Mouse (Mus musculus) kidney, embryonic 14.5 days (tissue): ENCODE data around the gene Eaf2. TPM values are rescaled to one million over a fixed set of nuclear protein-coding genes. Genes with fewer than 3 reads are reported as not detected.
"Not testable (repeated sequence)": the region's sequence is repeated elsewhere in the genome, so short reads cannot be mapped to it uniquely, and the experiment has no call there.

Experiments used
- ATAC-seq: fragments of 200-750 bp; cut with Nextera tagmentation; 2 replicates; pipeline ENCODE4 v1.8.0; 2017; ENCODE audit warnings: moderate number of reproducible peaks, mild to moderate bottlenecking, moderate TSS enrichment, moderate library complexity; ENCODE audit not compliant: low FRiP score, low TSS enrichment
- H3K27ac ChIP-seq: fragments of 300-500 bp; sonication (generic); 2 replicates; pipeline ENCODE4 v1.5.1; 2014; ENCODE audit warnings: low read depth, mild to moderate bottlenecking, low read length, moderate library complexity, mixed read lengths
- H3K27me3 ChIP-seq: fragments of 300-500 bp; sonication (generic); 2 replicates; pipeline ENCODE4 v1.6.1; 2014; ENCODE audit warnings: mild to moderate bottlenecking, low read length; ENCODE audit not compliant: control insufficient read depth, insufficient read depth
- H3K36me3 ChIP-seq: fragments of 300-500 bp; sonication (generic); 2 replicates; pipeline ENCODE4 v1.6.1; 2014; ENCODE audit warnings: low read length, mixed read lengths; ENCODE audit not compliant: control insufficient read depth, insufficient read depth
- H3K4me1 ChIP-seq: fragments of 300-500 bp; sonication (generic); 2 replicates; pipeline ENCODE4 v1.6.1; 2014; ENCODE audit warnings: low read length, mixed read lengths; ENCODE audit not compliant: control insufficient read depth, insufficient read depth
- H3K4me2 ChIP-seq: fragments of 300-500 bp; sonication (generic); replicated peaks from 2 replicates; pipeline ENCODE4 v1.6.1; 2014; ENCODE audit warnings: low read depth, mild to moderate bottlenecking, low read length
- H3K4me3 ChIP-seq: fragments of 300-500 bp; sonication (generic); 2 replicates; pipeline ENCODE4 v1.5.1; 2014; ENCODE audit warnings: mild to moderate bottlenecking, low read length
- H3K9ac ChIP-seq: fragments of 300-500 bp; sonication (generic); 2 replicates; pipeline ENCODE4 v1.6.1; 2014; ENCODE audit warnings: low read depth, mild to moderate bottlenecking, low read length, moderate library complexity
- H3K9me3 ChIP-seq: fragments of 300-500 bp; sonication (generic); 2 replicates; pipeline ENCODE4 v1.6.1; 2016; ENCODE audit warnings: low read length; ENCODE audit not compliant: control insufficient read depth
- WGBS: fragments of 180-500 bp; shearing (Covaris S2); extraction: QIAGEN DNeasy Blood & Tissue Kit; methylation state at CpG from one replicate; pipeline ENCODE4 v1.1.7; 2014; 5-methylcytosine and 5-hydroxymethylcytosine counted together
- polyA plus RNA-seq: library from polyadenylated mRNA; unstranded; fragments of >200 nt; fragmentation: Nextera tagmentation; extraction: Ambion mirVana; gene quantifications from 2 replicates; pipeline ENCODE4 v1.2.1, GENCODE M21; 2014

The Eaf2 gene
- polyA plus RNA-seq, 1 experiment from 2014 or later, result 7.6 TPM

GRCm38 (mm10) chr16:36877316-36877715 is 2.5 kb upstream of the Eaf2 start:
- no peak for ATAC-seq
- WGBS, result 78% methylated on average over 5 of the region's 5 CpGs
- Histone ChIP-seq H3K9ac (no peak overlapping the region), H3K27ac (no peak overlapping the region), H3K4me2 (no peak overlapping the region), H3K4me3 (no peak overlapping the region), H3K36me3 (peaks cover 1% of the 10 kb centered on the region), H3K9me3 (no peaks in the 10 kb centered on the region), H3K4me1 (no peaks in the 10 kb centered on the region; the same call in 1 of the 2 replicates), H3K27me3 (no peaks in the 10 kb centered on the region)

- Histone ChIP-seq H3K9me3 (no peaks in the 10 kb centered on the region), H3K27ac (peak overlapping the region; percentile 77), H3K36me3 (peaks cover 14% of the 10 kb centered on the region), H3K27me3 (no peaks in the 10 kb centered on the region), H3K4me3 (peak overlapping the region; percentile 89), H3K9ac (peak overlapping the region; percentile 86), H3K4me1 (no peaks in the 10 kb centered on the region; the same call in 1 of the 2 replicates), H3K4me2 (peak overlapping the region; percentile 67)
- ATAC-seq, result no peak; the same call in 1 of the 2 replicates
- WGBS, result under 1% methylated on average over 35 of the region's 48 CpGs
Observed at GRCm38 (mm10) chr16:36875276-36875851, 561 bp upstream of the Eaf2 start.

DNA sequence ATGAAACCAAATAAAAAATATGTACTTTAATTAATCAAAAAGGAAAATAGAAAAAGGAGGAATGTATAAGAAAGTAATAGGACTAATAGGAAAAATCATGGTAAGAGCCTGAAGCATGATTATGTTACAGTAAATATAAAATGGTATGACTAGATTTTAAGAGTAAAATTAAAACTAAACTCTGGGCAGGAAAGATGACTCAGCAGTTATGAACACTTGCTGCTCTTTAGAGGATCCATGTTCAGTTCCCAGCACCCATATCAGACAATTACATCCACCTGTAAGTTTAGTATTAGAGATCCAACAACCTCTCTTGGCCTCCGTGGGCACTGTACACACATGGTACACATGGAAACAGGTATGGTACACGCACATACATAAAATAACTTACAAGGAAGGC is 5.4 kb downstream of the Eaf2 start:
- Histone ChIP-seq H3K4me2 (no peak overlapping the region), H3K9ac (no peak overlapping the region), H3K36me3 (peaks cover 47% of the 10 kb centered on the region), H3K27me3 (no peaks in the 10 kb centered on the region), H3K4me1 (no peaks in the 10 kb centered on the region), H3K27ac (no peak overlapping the region), H3K9me3 (no peaks in the 10 kb centered on the region), H3K4me3 (no peak overlapping the region)
- 93% methylated on average over 2 of the region's 2 CpGs for WGBS
- no peak for ATAC-seq

DNA sequence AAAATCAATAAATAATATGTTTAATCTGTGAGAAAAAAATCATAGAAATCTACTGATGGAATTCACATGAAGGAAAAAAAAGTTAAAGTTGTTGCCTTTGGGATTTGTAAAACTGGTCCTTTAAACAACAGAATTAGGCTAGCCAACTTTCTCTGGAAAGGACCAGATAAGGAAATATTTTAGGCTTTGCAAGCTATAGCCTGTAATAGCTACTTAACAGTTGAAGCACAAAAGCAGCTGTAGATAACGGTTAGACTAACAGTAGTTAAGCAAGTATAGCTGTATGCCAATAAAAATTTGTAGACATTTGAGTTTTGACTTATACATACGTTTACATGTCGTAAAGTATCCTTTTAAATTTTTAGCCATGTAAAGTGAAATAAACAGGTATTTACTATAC is 11.2 kb downstream of the Eaf2 start:
- no peak overlapping the region for H3K27ac ChIP-seq
- H3K4me3 ChIP-seq, result no peak overlapping the region
- H3K4me1 ChIP-seq, result no peaks in the 10 kb centered on the region
- no peaks in the 10 kb centered on the region for H3K9me3 ChIP-seq
- no peak overlapping the region for H3K9ac ChIP-seq
- H3K27me3 ChIP-seq, result no peaks in the 10 kb centered on the region
- no peak overlapping the region for H3K4me2 ChIP-seq
- ATAC-seq, result no peak
- WGBS, result 94% methylated on average over 3 of the region's 3 CpGs
- H3K36me3 ChIP-seq, result peaks cover 48% of the 10 kb centered on the region

DNA sequence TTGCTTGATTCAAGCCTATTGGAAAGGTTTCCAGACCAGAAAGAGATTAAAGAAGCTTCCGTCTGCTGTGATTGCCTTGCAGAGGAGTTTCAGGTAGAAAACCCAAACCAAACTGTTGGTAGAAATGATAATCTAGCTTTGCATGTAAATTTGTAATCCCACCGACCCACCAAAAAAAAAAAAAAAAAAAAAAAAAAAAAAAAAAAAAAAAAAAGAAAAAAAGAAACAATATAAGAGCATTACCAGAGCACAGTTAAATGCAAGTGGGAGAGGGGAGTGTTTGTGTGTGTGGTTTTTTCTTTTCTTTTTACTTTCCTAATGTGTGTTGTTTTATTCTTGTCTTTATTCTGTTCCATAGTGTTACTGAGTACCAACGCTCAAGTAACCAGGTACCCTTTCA is 23.6 kb downstream of the Eaf2 start:
- no peaks in the 10 kb centered on the region for H3K9me3 ChIP-seq
- peaks cover 27% of the 10 kb centered on the region for H3K36me3 ChIP-seq
- no peak overlapping the region for H3K27ac ChIP-seq
- no peaks in the 10 kb centered on the region for H3K4me1 ChIP-seq
- no peaks in the 10 kb centered on the region for H3K27me3 ChIP-seq
- H3K4me3 ChIP-seq, result no peak overlapping the region
- 97% methylated on average over 3 of the region's 3 CpGs for WGBS
- no peak overlapping the region for H3K9ac ChIP-seq
- ATAC-seq, result no peak
- H3K4me2 ChIP-seq, result no peak overlapping the region

- H3K27me3 ChIP-seq, H3K27ac ChIP-seq, H3K9ac ChIP-seq, H3K9me3 ChIP-seq, H3K4me2 ChIP-seq, H3K4me1 ChIP-seq, ATAC-seq, H3K4me3 ChIP-seq: not testable (repeated sequence)
- H3K36me3 ChIP-seq, result peaks cover 27% of the 10 kb centered on the region
- 93% methylated on average over 1 of the region's 1 CpGs for WGBS
Observed at GRCm38 (mm10) chr16:36846894-36847293, 27.9 kb downstream of the Eaf2 start.

DNA sequence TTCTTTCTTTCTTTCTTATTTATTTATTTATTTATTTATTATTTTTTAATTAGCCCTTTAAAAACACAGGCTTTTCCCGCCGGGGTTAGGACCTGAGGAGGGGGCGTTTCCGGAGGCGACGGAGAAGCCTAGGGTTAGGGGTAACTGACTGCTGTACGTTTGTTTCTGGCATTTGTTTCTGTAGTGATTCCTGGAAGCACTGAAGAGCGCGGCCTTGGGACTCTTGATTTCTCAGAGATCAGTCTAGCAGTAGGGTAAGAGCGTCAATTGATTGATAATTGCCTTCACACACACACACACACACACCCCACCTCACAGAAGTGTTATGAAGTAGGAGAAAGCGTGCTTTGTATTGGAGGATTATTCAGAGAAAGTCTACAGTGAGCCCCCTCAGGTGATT is 46.0 kb downstream of the Eaf2 start:
- peak overlapping the region; percentile 78 for H3K4me3 ChIP-seq
- no peaks in the 10 kb centered on the region for H3K9me3 ChIP-seq
- peak overlapping the region; percentile 68 for H3K4me2 ChIP-seq
- ATAC-seq, result 0 out of 2 replicates have a peak, but pooled peaks have one; percentile 17
- H3K9ac ChIP-seq, result peak overlapping the region; percentile 76
- WGBS, result 4% methylated on average over 11 of the region's 11 CpGs
- H3K27me3 ChIP-seq, result no peaks in the 10 kb centered on the region
- H3K4me1 ChIP-seq, result no peaks in the 10 kb centered on the region
- H3K27ac ChIP-seq, result no peak overlapping the region
- H3K36me3 ChIP-seq, result no peaks in the 10 kb centered on the region

DNA sequence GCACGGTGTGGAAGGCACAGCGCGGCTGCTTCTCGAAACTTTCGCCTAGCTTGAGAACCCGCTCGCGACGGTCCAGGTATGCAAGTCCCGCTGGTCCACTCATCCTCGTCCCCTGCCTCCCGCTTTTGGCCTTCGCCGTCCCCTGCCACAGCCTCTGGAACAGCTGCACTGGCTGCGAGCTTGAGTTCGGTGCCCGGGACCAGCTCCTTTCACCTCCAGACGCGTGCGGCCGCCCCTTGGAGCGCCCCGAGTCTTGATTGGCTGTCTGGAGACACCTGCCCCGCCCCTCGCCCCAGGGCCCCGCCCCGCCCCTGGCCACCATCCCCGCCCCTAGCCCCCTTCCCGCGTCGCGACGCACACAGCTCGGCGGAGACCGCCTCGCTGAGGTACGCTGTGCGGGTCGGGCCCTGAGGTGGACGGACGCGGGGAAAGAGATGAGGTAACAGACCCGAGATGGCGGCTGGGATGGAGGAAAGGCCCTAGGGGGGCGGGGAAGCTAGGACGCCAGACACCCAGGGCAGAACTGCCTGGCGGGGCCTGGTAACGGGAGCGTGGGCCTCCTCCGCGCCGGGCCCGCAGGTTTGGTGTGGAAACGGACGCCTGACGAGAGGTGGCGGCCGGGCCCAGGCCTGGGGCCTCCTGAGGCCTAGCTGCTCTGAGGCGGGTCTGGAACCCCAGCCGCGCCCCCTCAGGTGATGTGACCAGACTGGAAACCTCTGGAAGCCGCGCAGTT is 46.6 kb downstream of the Eaf2 start, which contains the start of gene Iqcb1:
TSS of gene Iqcb1 (plus strand) at position 332 of the 733 bp plus-strand sequence.
- peak; percentile 99 for ATAC-seq
- H3K4me3 ChIP-seq, result peak within 1 kb of the TSS; percentile 78
- H3K9ac ChIP-seq, result peak within 1 kb of the TSS; percentile 76
- H3K36me3 ChIP-seq, result no peaks in the 10 kb centered on the region
- no peaks in the 10 kb centered on the region for H3K27me3 ChIP-seq
- no peaks in the 10 kb centered on the region for H3K9me3 ChIP-seq
- WGBS, result under 1% methylated on average over 63 of the region's 64 CpGs
- H3K4me2 ChIP-seq, result peak within 1 kb of the TSS; percentile 68
- no peak within 1 kb of the TSS; the same call in 1 of the 2 replicates for H3K27ac ChIP-seq
- H3K4me1 ChIP-seq, result no peaks in the 10 kb centered on the region

DNA sequence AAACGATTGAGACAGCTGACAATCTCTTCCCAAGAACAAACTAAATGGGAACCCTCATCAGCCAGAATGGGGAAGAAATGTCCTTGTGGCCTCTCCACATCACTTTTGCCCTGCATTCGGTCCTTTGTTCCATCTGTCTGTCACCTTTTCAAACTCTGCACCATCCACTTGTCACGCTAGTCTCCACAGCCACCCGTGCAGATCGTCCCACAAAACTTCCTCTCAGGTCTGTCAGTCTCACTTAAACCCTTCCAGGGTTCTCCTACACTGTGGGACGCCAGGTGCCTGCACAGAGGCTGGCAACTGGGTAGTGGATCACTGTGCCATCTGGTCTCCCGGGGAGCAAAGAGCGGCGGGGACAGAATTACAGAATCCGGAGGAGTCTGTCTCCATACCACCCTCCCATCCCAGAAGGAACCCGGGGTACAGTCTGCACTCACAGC is 47.2 kb downstream of the Eaf2 start:
- WGBS, result 5% methylated on average over 11 of the region's 11 CpGs
- ATAC-seq, result peak; percentile 34; the same call in 1 of the 2 replicates
- peak overlapping the region; percentile 76 for H3K9ac ChIP-seq
- peak overlapping the region; percentile 68 for H3K4me2 ChIP-seq
- H3K36me3 ChIP-seq, result no peaks in the 10 kb centered on the region
- H3K27me3 ChIP-seq, result no peaks in the 10 kb centered on the region
- peak overlapping the region; percentile 78 for H3K4me3 ChIP-seq
- H3K4me1 ChIP-seq, result no peaks in the 10 kb centered on the region
- no peaks in the 10 kb centered on the region for H3K9me3 ChIP-seq
- H3K27ac ChIP-seq, result no peak overlapping the region
